Mouse (Mus musculus): ENCODE data around the gene Gdf7. TPM values are rescaled to one million over a fixed set of nuclear protein-coding genes. Genes with fewer than 3 reads are reported as not detected.

The Gdf7 gene
- total and polyA plus RNA-seq, 3 experiments = not detected

- Histone ChIP-seq H3K4me1 (ENCODE audit: insufficient read depth, low read depth, low read length) (0 out of 2 replicates have a peak, but pooled peaks cover 4% of the 10 kb centered on the region), H3K4me3 (ENCODE audit: low read depth, low read length) (no peak overlapping the region), H3K9me3 (replicated peaks) (no peaks in the 10 kb centered on the region), H3K36me3 (replicated peaks) (peaks cover 99% of the 10 kb centered on the region), H3K27me3 (ENCODE audit: insufficient read depth, low read length) (no peaks in the 10 kb centered on the region)
- DNase-seq (ENCODE audit: low spot score) (no peak), ATAC-seq (ENCODE audit: extremely low read depth, insufficient number of reproducible peaks, low FRiP score, poor library complexity, severe bottlenecking) (no peak)
- TF ChIP-seq TAL1 (conservative IDR thresholded peaks at IDR 0.05; ENCODE audit: low read depth, low read length) (no peak), GATA2 (IDR thresholded peaks at IDR 0.05; ENCODE audit: borderline replicate concordance, low read depth, low read length) (no peak), GATA1 (IDR thresholded peaks at IDR 0.05; ENCODE audit: borderline replicate concordance, low read length) (no peak), CTCF (IDR thresholded peaks at IDR 0.05; ENCODE audit: low read depth, low read length) (no peak), POLR2AphosphoS5 (IDR thresholded peaks at IDR 0.05; ENCODE audit: insufficient replicate concordance, low read depth, low read length) (no peak)
Observed at GRCm38 (mm10) chr12:8325245-8325942, 23.6 kb upstream of the Gdf7 start.

GRCm38 (mm10) chr12:8324086-8324485 is 22.3 kb upstream of the Gdf7 start:
- DNase-seq (ENCODE audit: low spot score) = no peak
- H3K4me1 ChIP-seq (ENCODE audit: insufficient read depth, low read depth, low read length) = 0 out of 2 replicates have a peak, but pooled peaks cover 4% of the 10 kb centered on the region
- H3K9me3 ChIP-seq (replicated peaks) = no peaks in the 10 kb centered on the region
- H3K4me3 ChIP-seq (ENCODE audit: low read depth, low read length) = no peak overlapping the region
- no peaks in the 10 kb centered on the region for H3K27me3 ChIP-seq (ENCODE audit: insufficient read depth, low read length)
- ATAC-seq (ENCODE audit: extremely low read depth, insufficient number of reproducible peaks, low FRiP score, poor library complexity, severe bottlenecking) = no peak
- peaks cover 99% of the 10 kb centered on the region for H3K36me3 ChIP-seq (replicated peaks)
- no peak for TF ChIP-seq GATA2 (IDR thresholded peaks at IDR 0.05; ENCODE audit: borderline replicate concordance, low read depth, low read length)
- no peak for TF ChIP-seq GATA1 (IDR thresholded peaks at IDR 0.05; ENCODE audit: borderline replicate concordance, low read length)
- no peak for TF ChIP-seq TAL1 (conservative IDR thresholded peaks at IDR 0.05; ENCODE audit: low read depth, low read length)
- TF ChIP-seq POLR2AphosphoS5 (IDR thresholded peaks at IDR 0.05; ENCODE audit: insufficient replicate concordance, low read depth, low read length) = no peak
- no peak for TF ChIP-seq CTCF (IDR thresholded peaks at IDR 0.05; ENCODE audit: low read depth, low read length)

- Histone ChIP-seq H3K4me1 (ENCODE audit: insufficient read depth, low read depth, low read length) (peaks cover 4% of the 10 kb centered on the region; the same call in 1 of the 2 replicates), H3K36me3 (replicated peaks) (peaks cover 98% of the 10 kb centered on the region), H3K4me3 (ENCODE audit: low read depth, low read length) (peak overlapping the region; percentile 6; the same call in 1 of the 2 replicates), H3K27me3 (ENCODE audit: insufficient read depth, low read length) (no peaks in the 10 kb centered on the region), H3K9me3 (replicated peaks) (no peaks in the 10 kb centered on the region)
- ATAC-seq (ENCODE audit: extremely low read depth, insufficient number of reproducible peaks, low FRiP score, poor library complexity, severe bottlenecking) = no peak
- no peak for DNase-seq (ENCODE audit: low spot score)
- TF ChIP-seq GATA1 (IDR thresholded peaks at IDR 0.05; ENCODE audit: borderline replicate concordance, low read length) (no peak), GATA2 (IDR thresholded peaks at IDR 0.05; ENCODE audit: borderline replicate concordance, low read depth, low read length) (no peak), TAL1 (conservative IDR thresholded peaks at IDR 0.05; ENCODE audit: low read depth, low read length) (no peak), CTCF (IDR thresholded peaks at IDR 0.05; ENCODE audit: low read depth, low read length) (no peak), POLR2AphosphoS5 (IDR thresholded peaks at IDR 0.05; ENCODE audit: insufficient replicate concordance, low read depth, low read length) (no peak)
Observed at GRCm38 (mm10) chr12:8321506-8321905, 19.8 kb upstream of the Gdf7 start.

DNA sequence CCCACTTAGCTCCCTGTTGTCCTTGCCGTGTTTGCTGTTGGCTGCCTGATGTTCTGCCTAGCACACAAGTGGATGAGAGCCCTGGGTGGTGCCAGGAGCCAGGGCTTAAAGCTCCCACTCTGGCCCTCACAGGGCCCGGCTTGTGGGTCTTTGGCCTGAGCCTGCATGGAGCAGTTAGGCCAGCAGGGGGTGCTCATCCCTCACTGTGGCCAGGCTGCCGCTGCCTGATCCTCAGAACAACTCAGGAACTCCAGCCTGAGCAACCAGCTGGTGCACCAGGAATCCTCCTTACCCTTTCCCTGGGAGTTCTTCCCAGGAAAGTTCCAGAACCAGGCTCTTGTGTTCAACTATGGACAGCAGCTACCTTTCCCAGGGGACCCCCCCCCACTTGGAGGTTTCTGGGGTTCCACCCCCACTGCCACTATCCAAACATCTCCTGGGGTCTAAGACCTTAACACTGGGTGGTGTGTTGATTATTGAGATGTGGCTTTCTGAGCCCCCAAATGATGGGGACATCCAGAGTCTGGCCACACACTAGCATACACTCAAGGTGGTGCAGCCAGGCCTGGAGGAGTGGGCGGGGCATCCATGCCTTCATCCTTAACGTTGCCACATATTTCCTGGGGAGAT is 18.4 kb upstream of the Gdf7 start:
- DNase-seq (ENCODE audit: low spot score) (peak; percentile 11), ATAC-seq (ENCODE audit: extremely low read depth, insufficient number of reproducible peaks, low FRiP score, poor library complexity, severe bottlenecking) (peak; percentile 62)
- Histone ChIP-seq H3K4me1 (ENCODE audit: insufficient read depth, low read depth, low read length) (peaks cover 15% of the 10 kb centered on the region), H3K36me3 (replicated peaks) (peaks cover 98% of the 10 kb centered on the region), H3K9me3 (replicated peaks) (no peaks in the 10 kb centered on the region), H3K27me3 (ENCODE audit: insufficient read depth, low read length) (no peaks in the 10 kb centered on the region), H3K4me3 (ENCODE audit: low read depth, low read length) (no peak overlapping the region)
- TF ChIP-seq GATA1 (IDR thresholded peaks at IDR 0.05; ENCODE audit: borderline replicate concordance, low read length) (no peak), CTCF (IDR thresholded peaks at IDR 0.05; ENCODE audit: low read depth, low read length) (peak; percentile 59), TAL1 (conservative IDR thresholded peaks at IDR 0.05; ENCODE audit: low read depth, low read length) (no peak), GATA2 (IDR thresholded peaks at IDR 0.05; ENCODE audit: borderline replicate concordance, low read depth, low read length) (no peak)

- ATAC-seq (ENCODE audit: extremely low read depth, insufficient number of reproducible peaks, low FRiP score, poor library complexity, severe bottlenecking) (no peak), DNase-seq (ENCODE audit: low spot score) (no peak)
- H3K27me3 ChIP-seq (ENCODE audit: insufficient read depth, low read length) = no peaks in the 10 kb centered on the region
- peaks cover 35% of the 10 kb centered on the region for H3K4me1 ChIP-seq (ENCODE audit: insufficient read depth, low read depth, low read length)
- H3K4me3 ChIP-seq (ENCODE audit: low read depth, low read length) = no peak overlapping the region
- no peaks in the 10 kb centered on the region; the same call in 1 of the 2 replicates for H3K9me3 ChIP-seq (replicated peaks)
- peaks cover 70% of the 10 kb centered on the region for H3K36me3 ChIP-seq (replicated peaks)
- TF ChIP-seq CTCF (IDR thresholded peaks at IDR 0.05; ENCODE audit: low read depth, low read length) (no peak), POLR2AphosphoS5 (IDR thresholded peaks at IDR 0.05; ENCODE audit: insufficient replicate concordance, low read depth, low read length) (no peak), GATA2 (IDR thresholded peaks at IDR 0.05; ENCODE audit: borderline replicate concordance, low read depth, low read length) (no peak), GATA1 (IDR thresholded peaks at IDR 0.05; ENCODE audit: borderline replicate concordance, low read length) (no peak), TAL1 (conservative IDR thresholded peaks at IDR 0.05; ENCODE audit: low read depth, low read length) (no peak)
Observed at GRCm38 (mm10) chr12:8316541-8316940, 14.8 kb upstream of the Gdf7 start.

- H3K36me3 ChIP-seq (replicated peaks) = peaks cover 43% of the 10 kb centered on the region
- H3K4me3 ChIP-seq (ENCODE audit: low read depth, low read length) = peak overlapping the region; percentile 82
- H3K4me1 ChIP-seq (ENCODE audit: insufficient read depth, low read depth, low read length) = peaks cover 35% of the 10 kb centered on the region
- peaks cover 8% of the 10 kb centered on the region; the same call in 1 of the 2 replicates for H3K27me3 ChIP-seq (ENCODE audit: insufficient read depth, low read length)
- peak; percentile 45; the same call in 1 of the 2 replicates for ATAC-seq (ENCODE audit: extremely low read depth, insufficient number of reproducible peaks, low FRiP score, poor library complexity, severe bottlenecking)
- no peaks in the 10 kb centered on the region; the same call in 1 of the 2 replicates for H3K9me3 ChIP-seq (replicated peaks)
- no peak for TF ChIP-seq CTCF (IDR thresholded peaks at IDR 0.05; ENCODE audit: low read depth, low read length)
- TF ChIP-seq GATA2 (IDR thresholded peaks at IDR 0.05; ENCODE audit: borderline replicate concordance, low read depth, low read length) = no peak
- TF ChIP-seq TAL1 (conservative IDR thresholded peaks at IDR 0.05; ENCODE audit: low read depth, low read length) = no peak
- TF ChIP-seq POLR2AphosphoS5 (IDR thresholded peaks at IDR 0.05; ENCODE audit: insufficient replicate concordance, low read depth, low read length) = no peak
- TF ChIP-seq GATA1 (IDR thresholded peaks at IDR 0.05; ENCODE audit: borderline replicate concordance, low read length) = no peak
- DNase-seq (ENCODE audit: low spot score) = peak; percentile 14
Observed at GRCm38 (mm10) chr12:8313773-8314172, 12.0 kb upstream of the Gdf7 start.
